10 mouse cellular contexts compared by ENCODE assay signal in the genomic region with DNA sequence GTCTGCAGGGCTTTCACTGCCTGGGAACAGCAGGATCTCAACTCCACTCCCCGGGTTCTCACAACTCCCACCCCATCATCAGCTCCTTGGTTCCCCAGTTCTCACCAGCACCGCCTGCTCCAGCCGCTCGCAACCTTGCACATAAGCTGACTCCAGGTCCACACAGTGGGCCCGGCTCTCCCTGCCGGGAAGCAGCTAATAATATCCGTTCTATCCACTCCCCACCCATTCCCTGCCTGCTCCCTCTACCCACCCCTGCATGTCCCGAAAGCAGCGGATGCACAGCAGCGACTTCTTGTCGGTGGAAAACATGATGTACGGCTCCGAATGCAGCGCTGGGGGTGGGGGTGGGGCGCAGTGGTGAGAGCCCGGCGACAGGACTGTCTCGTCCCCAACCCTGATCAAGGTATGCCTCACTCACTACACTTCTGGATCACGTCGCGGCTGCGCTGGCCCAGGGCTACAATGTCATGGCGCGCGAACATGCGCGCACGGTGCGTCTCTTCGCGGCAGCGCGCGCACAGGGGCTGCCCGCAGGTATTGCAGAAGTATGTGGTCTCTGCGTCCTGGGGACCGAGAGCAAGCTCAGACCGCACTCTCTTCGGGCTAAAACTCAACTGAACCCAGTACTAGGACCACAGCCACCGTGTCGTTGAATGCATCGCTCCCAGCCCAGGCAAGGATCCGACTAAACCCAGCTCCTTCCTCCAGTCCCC. TPM values are rescaled to one million over a fixed set of nuclear protein-coding genes. Genes with fewer than 3 reads are reported as not detected.
DNase-seq lines count a peak whose midpoint lies in the region; ATAC-seq and TF ChIP-seq lines count a peak whose summit lies in the region.
"Had no signal": no experiment of that assay in that cellular context is flagged by ENCODE, and none has a peak within 500 bp of the region (broad histone marks: within the 10 kb centered on the region; RNA-seq: fewer than 3 reads in every experiment).

No protein-coding gene starts in this region.

- TF ChIP-seq CTCF in CH12.LX (conservative IDR thresholded peaks at IDR 0.05 in 1 of 2, IDR thresholded peaks at IDR 0.05 in 1 of 2; ENCODE audit: low read depth in 2 of 2, low read length in 2 of 2): no peak
- TF ChIP-seq CTCF in forebrain, postnatal 0 days (IDR thresholded peaks at IDR 0.05; ENCODE audit: low read depth): no peak

- TF ChIP-seq RAD21 in CH12.LX (IDR thresholded peaks at IDR 0.05; ENCODE audit: low read depth, low read length): no peak

- no peak for TF ChIP-seq EP300 in CH12.LX (IDR thresholded peaks at IDR 0.05; ENCODE audit: low read length)

- peak overlapping the region; percentile 65 for H3K4me2 ChIP-seq in CH12.LX (ENCODE audit: insufficient read depth, low read depth, poor library complexity, severe bottlenecking)
- peak overlapping the region; percentile 58 for H3K4me2 ChIP-seq in forebrain, postnatal 0 days (ENCODE audit: low read depth)

- H3K9ac ChIP-seq in CH12.LX (ENCODE audit: insufficient read depth, low read depth): no peak overlapping the region; the same call in 1 of the 2 replicates
- H3K9ac ChIP-seq in forebrain, postnatal 0 days: no peak overlapping the region

- H3K79me2 ChIP-seq in CH12.LX (replicated peaks; ENCODE audit: control insufficient read depth, extremely low read depth, insufficient read depth, poor library complexity, severe bottlenecking): no peaks in the 10 kb centered on the region

- TF ChIP-seq POLR2A in CH12.LX (IDR thresholded peaks at IDR 0.05; ENCODE audit: low read depth, low read length): no peak

- no peaks in the 10 kb centered on the region for H3K9me3 ChIP-seq in heart, embryonic 10.5 days
- H3K9me3 ChIP-seq in CH12.LX (replicated peaks; ENCODE audit: low read length): no peaks in the 10 kb centered on the region
- H3K9me3 ChIP-seq in forebrain, postnatal 0 days (ENCODE audit: low read length): no peaks in the 10 kb centered on the region

- H3K4me3 ChIP-seq in heart, embryonic 10.5 days: peak overlapping the region; percentile 59
- H3K4me3 ChIP-seq in CH12.LX (replicated peaks in 1 of 3; ENCODE audit: low read depth in 2 of 3, low read length in 2 of 3, poor library complexity in 1 of 3): peak overlapping the region in 1 of 3 experiments; percentile 33
- peak overlapping the region; percentile 38 for H3K4me3 ChIP-seq in forebrain, postnatal 0 days (ENCODE audit: low read depth, low read length)

- peaks cover 79% of the 10 kb centered on the region for H3K27me3 ChIP-seq in heart, embryonic 10.5 days (ENCODE audit: insufficient read depth, poor library complexity, severe bottlenecking)
- H3K27me3 ChIP-seq in CH12.LX (replicated peaks): peaks cover 30% of the 10 kb centered on the region
- peaks cover 66% of the 10 kb centered on the region for H3K27me3 ChIP-seq in forebrain, postnatal 0 days (ENCODE audit: insufficient read depth, low read length)

- in situ Hi-C loops in CH12.LX (cut with MboI; ENCODE audit: low pct_ligation_motif_present, low pct_unique_long_range_greater_than_20kb, low sequenced_read_pairs): no loop called here

- H3K36me3 ChIP-seq in heart, embryonic 10.5 days: peaks cover 10% of the 10 kb centered on the region; the same call in 1 of the 2 replicates
- no peaks in the 10 kb centered on the region for H3K36me3 ChIP-seq in CH12.LX (replicated peaks in 1 of 2; ENCODE audit: control insufficient read depth in 1 of 2, insufficient read depth in 1 of 2, low read length in 1 of 2)
- no peaks in the 10 kb centered on the region for H3K36me3 ChIP-seq in forebrain, postnatal 0 days (ENCODE audit: insufficient read depth)

- 0 out of 2 replicates have a peak overlapping the region, but pooled peaks have one; percentile 44 for H3K27ac ChIP-seq in heart, embryonic 10.5 days
- no peak overlapping the region for H3K27ac ChIP-seq in CH12.LX (ENCODE audit: insufficient read depth, low read depth)
- H3K27ac ChIP-seq in forebrain, postnatal 0 days (ENCODE audit: low read depth, low read length): no peak overlapping the region

- dilution Hi-C loops in CH12.LX (cut with MboI; ENCODE audit: extremely low pct_ligation_motif_present, extremely low pct_unique_long_range_greater_than_20kb, low sequenced_read_pairs): no loop called here

- no peak for DNase-seq in heart, embryonic 10.5 days (ENCODE audit: low spot score)
- no peak for DNase-seq in heart, postnatal 4 days
- DNase-seq in CH12.LX (ENCODE audit: extremely low read depth): no peak
- no peak for DNase-seq in forebrain, postnatal 0 days
- DNase-seq in urinary bladder, postnatal 14 days (ENCODE audit: low spot score): no peak
- no peak for DNase-seq in thymus, postnatal 14 days
- DNase-seq in thymus, postnatal 36 days: no peak
- DNase-seq: thymus, adult 2 months had no signal

- WGBS in heart, embryonic 10.5 days: 2% methylated on average over 43 of the region's 43 CpGs
- 1% methylated on average over 43 of the region's 43 CpGs for WGBS in forebrain, postnatal 0 days

- peaks cover 57% of the 10 kb centered on the region for H3K4me1 ChIP-seq in heart, embryonic 10.5 days
- H3K4me1 ChIP-seq in CH12.LX (ENCODE audit: control insufficient read depth in 1 of 2, insufficient read depth in 2 of 2): peaks cover 0 to 10% of the 10 kb centered on the region in 2 experiments; a peak in 2 of 4 replicates
- 0 out of 2 replicates have a peak, but pooled peaks cover 7% of the 10 kb centered on the region for H3K4me1 ChIP-seq in forebrain, postnatal 0 days (ENCODE audit: insufficient read depth)

- ATAC-seq in forebrain, postnatal 0 days: 0 out of 2 replicates have a peak, but pooled peaks have one; percentile 10
- ATAC-seq in megakaryocyte, adult 5-6 weeks (ENCODE audit: poor library complexity, severe bottlenecking): peak; percentile 27; the same call in 1 of the 2 replicates

TF ChIP-seq in CH12.LX, 34 proteins besides CTCF, POLR2A, EP300 and RAD21:
- TF ChIP-seq USF1 (IDR thresholded peaks at IDR 0.05; ENCODE audit: low read depth, low read length) (no peak), GABPA (IDR thresholded peaks at IDR 0.05; ENCODE audit: insufficient replicate concordance, low read depth, low read length) (no peak), NRF1 (IDR thresholded peaks at IDR 0.05; ENCODE audit: low read depth, low read length) (peak; percentile 79), UBTF (IDR thresholded peaks at IDR 0.05; ENCODE audit: low read depth, low read length) (no peak)

RNA-seq across cellular contexts. Expression of gene Rnf207, which starts 3.1 kb away (rescaled TPM):
- polyA plus RNA-seq in heart, embryonic 10.5 days (2016; fragmentation: Nextera tagmentation; extraction: Ambion mirVana): 19.1 and 39.9 TPM in 2 replicates
- 100 to 1,000 TPM; 105 to 116 TPM for total RNA-seq in heart, postnatal 4 days (2021)
- 0.21 and 0.51 TPM in 2 replicates for total RNA-seq in CH12.LX (2012; rRNA removed)
- not detected in 2 replicates for total RNA-seq in CH12.LX (2014; rRNA removed)
- not detected in 2 replicates for polyA plus RNA-seq in CH12.LX (2012; ENCODE audit: insufficient read length, low read depth)
- total RNA-seq in forebrain, postnatal 0 days (2014; rRNA removed): 2.6 and 4.4 TPM in 2 replicates
- polyA plus RNA-seq in forebrain, postnatal 0 days (2015; fragmentation: Nextera tagmentation; extraction: Ambion mirVana): 2.7 and 4.2 TPM in 2 replicates
- not detected in 2 replicates for total RNA-seq in megakaryocyte, adult 5-6 weeks (2015)
- not detected in 2 replicates for total RNA-seq in megakaryocyte, adult 5-6 weeks (2017)

RNA-seq across cellular contexts. Expression of gene Rpl22, which starts 9.9 kb away (rescaled TPM):
- polyA plus RNA-seq in heart, embryonic 10.5 days (2016; fragmentation: Nextera tagmentation; extraction: Ambion mirVana): 261 and 301 TPM in 2 replicates
- 100 to 1,000 TPM; 312 to 319 TPM for total RNA-seq in heart, postnatal 4 days (2021)
- total RNA-seq in CH12.LX (2012; rRNA removed) (1,590 and 1,720 TPM in 2 replicates), CH12.LX (2014; rRNA removed) (1,936 and 1,966 TPM in 2 replicates)
- 1,935 and 2,300 TPM in 2 replicates for polyA plus RNA-seq in CH12.LX (2012; ENCODE audit: insufficient read length, low read depth)
- 313 and 387 TPM in 2 replicates for total RNA-seq in forebrain, postnatal 0 days (2014; rRNA removed)
- polyA plus RNA-seq in forebrain, postnatal 0 days (2015; fragmentation: Nextera tagmentation; extraction: Ambion mirVana): 176 and 212 TPM in 2 replicates
- total RNA-seq in megakaryocyte, adult 5-6 weeks (2015): 968 and 1,019 TPM in 2 replicates
- total RNA-seq in megakaryocyte, adult 5-6 weeks (2017): 2,015 and 2,172 TPM in 2 replicates

RNA-seq across cellular contexts. Expression of gene Icmt, which starts 18.6 kb away (rescaled TPM):
- polyA plus RNA-seq in heart, embryonic 10.5 days (2016; fragmentation: Nextera tagmentation; extraction: Ambion mirVana): 23.1 and 27.4 TPM in 2 replicates
- total RNA-seq in heart, postnatal 4 days (2021): 10 to 100 TPM; 32.1 to 33.3 TPM
- 21.5 and 27.4 TPM in 2 replicates for total RNA-seq in CH12.LX (2012; rRNA removed)
- 17.8 and 18.5 TPM in 2 replicates for total RNA-seq in CH12.LX (2014; rRNA removed)
- polyA plus RNA-seq in CH12.LX (2012; ENCODE audit: insufficient read length, low read depth): 24.2 and 29.8 TPM in 2 replicates
- 24.4 and 28.5 TPM in 2 replicates for total RNA-seq in forebrain, postnatal 0 days (2014; rRNA removed)
- 9.8 and 12.7 TPM in 2 replicates for polyA plus RNA-seq in forebrain, postnatal 0 days (2015; fragmentation: Nextera tagmentation; extraction: Ambion mirVana)
- 8.7 and 9.3 TPM in 2 replicates for total RNA-seq in megakaryocyte, adult 5-6 weeks (2015)
- total RNA-seq in megakaryocyte, adult 5-6 weeks (2017): 9.7 and 11.9 TPM in 2 replicates

RNA-seq across cellular contexts. Expression of gene Chd5, which starts 22.8 kb away (rescaled TPM):
- 0.02 TPM in 1 of 2 replicates, not detected in the other for polyA plus RNA-seq in heart, embryonic 10.5 days (2016; fragmentation: Nextera tagmentation; extraction: Ambion mirVana)
- total RNA-seq in heart, postnatal 4 days (2021): under 1 TPM; 0.17 to 0.18 TPM
- 0.88 and 3.4 TPM in 2 replicates for total RNA-seq in CH12.LX (2012; rRNA removed)
- 0.44 and 0.49 TPM in 2 replicates for total RNA-seq in CH12.LX (2014; rRNA removed)
- polyA plus RNA-seq in CH12.LX (2012; ENCODE audit: insufficient read length, low read depth): 1.2 and 2.7 TPM in 2 replicates
- total RNA-seq in forebrain, postnatal 0 days (2014; rRNA removed): 60.0 and 76.0 TPM in 2 replicates
- 35.2 and 57.8 TPM in 2 replicates for polyA plus RNA-seq in forebrain, postnatal 0 days (2015; fragmentation: Nextera tagmentation; extraction: Ambion mirVana)
- total RNA-seq in megakaryocyte, adult 5-6 weeks (2015): not detected in 2 replicates
- 0.07 and 0.16 TPM in 2 replicates for total RNA-seq in megakaryocyte, adult 5-6 weeks (2017)

RNA-seq across cellular contexts. Expression of gene Hes3, which starts 24.2 kb away (rescaled TPM):
- polyA plus RNA-seq in heart, embryonic 10.5 days (2016; fragmentation: Nextera tagmentation; extraction: Ambion mirVana): not detected in 2 replicates
- total RNA-seq in heart, postnatal 4 days (2021): not detected
- total RNA-seq in CH12.LX (2012; rRNA removed): 0.13 and 0.21 TPM in 2 replicates
- total RNA-seq in CH12.LX (2014; rRNA removed): not detected in 2 replicates
- polyA plus RNA-seq in CH12.LX (2012; ENCODE audit: insufficient read length, low read depth): 0.17 TPM in 1 of 2 replicates, not detected in the other
- total RNA-seq in forebrain, postnatal 0 days (2014; rRNA removed): 0.57 TPM in 1 of 2 replicates, not detected in the other
- polyA plus RNA-seq in forebrain, postnatal 0 days (2015; fragmentation: Nextera tagmentation; extraction: Ambion mirVana): 0.13 TPM in 1 of 2 replicates, not detected in the other
- total RNA-seq in megakaryocyte, adult 5-6 weeks (2015): not detected in 2 replicates
- not detected in 2 replicates for total RNA-seq in megakaryocyte, adult 5-6 weeks (2017)
- polyA plus RNA-seq: large intestine, adult 2 months had no signal

Comparison
In these comparisons a context has a peak if more than half of its experiments do, and no peak if none do; other contexts are left out.
1. RNA of gene Rnf207, which starts 3.1 kb away (total RNA-seq): 105 to 116 TPM in heart, postnatal 4 days; 2.6 to 4.4 TPM in forebrain, postnatal 0 days, 0.21 to 0.51 TPM in CH12.LX and not detected in megakaryocyte, adult 5-6 weeks; every median in the first group is over 10 times any median in the second.